Mouse (Mus musculus) gastrocnemius, postnatal 25 days (tissue): Measurements from ENCODE around the gene Arglu1. TPM values are rescaled to one million over a fixed set of nuclear protein-coding genes. Genes with fewer than 3 reads are reported as not detected.

Source experiments
- DNase-seq: peaks from one replicate; pipeline ENCODE4 v3.0.0; 2022
- long read RNA-seq, 2 experiments: library from polyadenylated mRNA; stranded (forward); transcript quantifications; one replicate each; pipeline ENCODE4 v2.0.0; 2021
- total RNA-seq, 2 experiments: library from RNA; stranded (reverse); gene quantifications; 1 replicate in 1 of 2; 2 replicates in 1 of 2; pipeline ENCODE4 v1.2.3; 2021

Arglu1 gene
- 10 to 100 TPM; 27.5 to 28.1 TPM for total RNA-seq
- long read RNA-seq, experiment 1, transcript Arglu1-201 (4 exons, 3,197 nt), result major isoform, 37 of 93 reads
- long read RNA-seq, experiment 1, partial matches to known transcripts, result 5 of 93 reads
- long read RNA-seq, experiment 1, other reads (novel, unspliced or antisense), result 51 of 93 reads
- long read RNA-seq, experiment 2, transcript Arglu1-201 (4 exons, 3,197 nt), result major isoform, 46 of 73 reads
- long read RNA-seq, experiment 2, partial matches to known transcripts, result 3 of 73 reads
- long read RNA-seq, experiment 2, other reads (novel, unspliced or antisense), result 23 of 73 reads

- peak; percentile 94 for DNase-seq
Measured at GRCm38 (mm10) chr8:8690146-8691092, at the start of gene Arglu1. TSS of gene Arglu1 (minus strand) at chr8:8690521.

GRCm38 (mm10) chr8:8737271-8737670 lies 47.0 kb upstream of the Arglu1 start:
- peak; percentile 9 for DNase-seq

GRCm38 (mm10) chr8:8736826-8737225 lies 46.5 kb upstream of the Arglu1 start:
- DNase-seq, result peak; percentile 19

- no peak for DNase-seq
Measured at GRCm38 (mm10) chr8:8733804-8734203, 43.5 kb upstream of the Arglu1 start.

GRCm38 (mm10) chr8:8728643-8729042 lies 38.3 kb upstream of the Arglu1 start:
- no peak for DNase-seq

GRCm38 (mm10) chr8:8726547-8726946 lies 36.2 kb upstream of the Arglu1 start:
- DNase-seq, result no peak

GRCm38 (mm10) chr8:8704813-8705212 lies 14.5 kb upstream of the Arglu1 start:
- DNase-seq, result no peak

- no peak for DNase-seq
Measured at GRCm38 (mm10) chr8:8703668-8704067, 13.3 kb upstream of the Arglu1 start.

GRCm38 (mm10) chr8:8700821-8701220 lies 10.5 kb upstream of the Arglu1 start:
- DNase-seq, result no peak

GRCm38 (mm10) chr8:8700229-8700628 lies 9.9 kb upstream of the Arglu1 start:
- DNase-seq, result no peak

GRCm38 (mm10) chr8:8689454-8690145 lies 721 bp downstream of the Arglu1 start:
- DNase-seq, result peak; percentile 59

- DNase-seq, result no peak
Measured at GRCm38 (mm10) chr8:8688823-8689453, 1.4 kb downstream of the Arglu1 start.

GRCm38 (mm10) chr8:8685517-8685916 lies 4.8 kb downstream of the Arglu1 start:
- no peak for DNase-seq

GRCm38 (mm10) chr8:8682697-8683096 lies 7.6 kb downstream of the Arglu1 start:
- DNase-seq, result no peak

- no peak for DNase-seq
Measured at GRCm38 (mm10) chr8:8678236-8678635, 12.1 kb downstream of the Arglu1 start.

GRCm38 (mm10) chr8:8674864-8675263 lies 15.5 kb downstream of the Arglu1 start:
- DNase-seq, result no peak

- DNase-seq, result peak; percentile 75
Measured at GRCm38 (mm10) chr8:8661759-8662138, 28.6 kb downstream of the Arglu1 start.

- peak; percentile 94 for DNase-seq
Measured at GRCm38 (mm10) chr8:8661103-8661758, 29.1 kb downstream of the Arglu1 start, which contains the start of gene Efnb2. TSS of gene Efnb2 (minus strand) at chr8:8661242.

GRCm38 (mm10) chr8:8660307-8661098 lies 29.8 kb downstream of the Arglu1 start:
- no peak for DNase-seq

- peak; percentile 16 for DNase-seq
Measured at GRCm38 (mm10) chr8:8659503-8660306, 30.6 kb downstream of the Arglu1 start.
